Mouse (Mus musculus) CH12.LX (cell line): Measurements from ENCODE around the gene Pla2g2d. TPM values are rescaled to one million over a fixed set of nuclear protein-coding genes. Genes with fewer than 3 reads are reported as not detected.
A peak's percentile ranks its signal among the peaks of the same experiment; 100 is the strongest.

Experiments
- DNase-seq: peaks from one replicate; pipeline ENCODE4 v3.0.0-alpha.2; 2013; ENCODE audit errors: extremely low read depth
- H3K27ac ChIP-seq: 2 replicates; pipeline ENCODE4 v1.5.1; 2012; ENCODE audit warnings: low read depth, mild to moderate bottlenecking, control low read depth, moderate library complexity; ENCODE audit not compliant: insufficient read depth
- H3K27me3 ChIP-seq: replicated peaks from 2 replicates; pipeline ENCODE3; 2012; ENCODE audit warnings: inconsistent platforms
- H3K36me3 ChIP-seq, 2 experiments: replicated peaks in 1 of 2; 2 replicates each; pipeline versions ENCODE3 to v1.6.1; 2012; ENCODE audit warnings: inconsistent platforms in 1 of 2, low read length in 1 of 2, mild to moderate bottlenecking in 1 of 2, mixed read lengths in 1 of 2, moderate library complexity in 1 of 2; ENCODE audit not compliant: control insufficient read depth in 1 of 2, insufficient read depth in 1 of 2
- H3K4me1 ChIP-seq, 2 experiments: 2 replicates each; pipeline ENCODE4 v1.6.1; 2012; ENCODE audit warnings: inconsistent platforms in 1 of 2, moderate library complexity in 1 of 2; ENCODE audit not compliant: insufficient read depth in 2 of 2, control insufficient read depth in 1 of 2
- H3K4me2 ChIP-seq: 2 replicates; pipeline ENCODE4 v1.6.1; 2012; ENCODE audit warnings: low read depth, mild to moderate bottlenecking, control low read depth; ENCODE audit not compliant: poor library complexity, insufficient read depth, severe bottlenecking
- H3K4me3 ChIP-seq, 3 experiments: fragments of 150-350 bp in 1 of 3; sonication (generic) in 1 of 3; replicated peaks in 1 of 3; 2 replicates each; pipeline versions ENCODE3 to v1.5.1; 2011 to 2012; ENCODE audit warnings: low read depth in 2 of 3, low read length in 2 of 3, mild to moderate bottlenecking in 2 of 3, moderate library complexity in 2 of 3, control low read depth in 1 of 3, improper control_type of control experiment in 1 of 3, inconsistent platforms in 1 of 3, mixed read lengths in 1 of 3; ENCODE audit not compliant: poor library complexity in 1 of 3
- H3K79me2 ChIP-seq: replicated peaks from 2 replicates; pipeline ENCODE4 v1.6.1; 2012; ENCODE audit warnings: mild to moderate bottlenecking, moderate library complexity; ENCODE audit not compliant: control insufficient read depth, poor library complexity, insufficient read depth, severe bottlenecking; ENCODE audit errors: extremely low read depth
- H3K9ac ChIP-seq: 2 replicates; pipeline ENCODE4 v1.6.1; 2012; ENCODE audit warnings: low read depth, mild to moderate bottlenecking, control low read depth, moderate library complexity; ENCODE audit not compliant: insufficient read depth
- H3K9me3 ChIP-seq: replicated peaks from 2 replicates; pipeline ENCODE3; 2012; ENCODE audit warnings: low read length, inconsistent platforms, mixed read lengths
- BHLHE40 ChIP-seq: IDR thresholded peaks from 2 replicates; pipeline ENCODE4 v1.6.1; 2011; ENCODE audit warnings: mild to moderate bottlenecking, low read depth, low read length, improper control_type of control experiment
- CTCF ChIP-seq, 2 experiments: IDR thresholded peaks in 1 of 2; conservative IDR thresholded peaks in 1 of 2; 2 replicates each; pipeline ENCODE4 v1.5.1; 2011 to 2012; ENCODE audit warnings: low read depth in 2 of 2, low read length in 2 of 2, improper control_type of control experiment in 1 of 2, inconsistent platforms in 1 of 2, mild to moderate bottlenecking in 1 of 2, moderate library complexity in 1 of 2
- ETS1 ChIP-seq: conservative IDR thresholded peaks from 2 replicates; pipeline ENCODE4 v1.6.1; 2012; ENCODE audit warnings: low read depth, mild to moderate bottlenecking, inconsistent platforms, low read length, improper control_type of control experiment, moderate library complexity
- GABPA ChIP-seq: IDR thresholded peaks from 2 replicates; pipeline ENCODE4 v1.6.1; 2012; ENCODE audit warnings: low read depth, low read length, improper control_type of control experiment, inconsistent platforms; ENCODE audit not compliant: insufficient replicate concordance
- HCFC1 ChIP-seq: IDR thresholded peaks from 2 replicates; pipeline ENCODE4 v1.6.1; 2012; ENCODE audit warnings: low read depth, mild to moderate bottlenecking, inconsistent platforms, low read length, improper control_type of control experiment
- IRF4 ChIP-seq: IDR thresholded peaks from 2 replicates; pipeline ENCODE4 v1.6.1; 2014; ENCODE audit warnings: low read depth, mild to moderate bottlenecking, inconsistent platforms, low read length, improper control_type of control experiment
- KAT2A ChIP-seq: IDR thresholded peaks from 2 replicates; pipeline ENCODE4 v1.6.1; 2012; ENCODE audit warnings: low read length, improper control_type of control experiment, inconsistent platforms; ENCODE audit not compliant: insufficient replicate concordance
- MAX ChIP-seq: IDR thresholded peaks from 2 replicates; pipeline ENCODE4 v1.6.1; 2011; ENCODE audit warnings: low read length, improper control_type of control experiment
- MEF2A ChIP-seq: IDR thresholded peaks from 2 replicates; pipeline ENCODE4 v1.6.1; 2014; ENCODE audit warnings: low read depth, mild to moderate bottlenecking, inconsistent platforms, low read length, improper control_type of control experiment, borderline replicate concordance
- NELFE ChIP-seq: IDR thresholded peaks from 2 replicates; pipeline ENCODE4 v1.6.1; 2011; ENCODE audit warnings: low read depth, low read length, improper control_type of control experiment
- NRF1 ChIP-seq: IDR thresholded peaks from 2 replicates; pipeline ENCODE4 v1.6.1; 2014; ENCODE audit warnings: low read depth, mild to moderate bottlenecking, inconsistent platforms, low read length, improper control_type of control experiment, moderate library complexity
- POLR2A ChIP-seq: IDR thresholded peaks from 2 replicates; pipeline ENCODE4 v1.6.1; 2011; ENCODE audit warnings: low read depth, mild to moderate bottlenecking, improper control_type of control experiment, low read length
- RAD21 ChIP-seq: IDR thresholded peaks from 2 replicates; pipeline ENCODE4 v1.6.1; 2011; ENCODE audit warnings: low read depth, mild to moderate bottlenecking, low read length, improper control_type of control experiment, moderate library complexity
- SMC3 ChIP-seq: IDR thresholded peaks from 2 replicates; pipeline ENCODE4 v1.6.1; 2011; ENCODE audit warnings: low read depth, low read length, improper control_type of control experiment
- TBP ChIP-seq: conservative IDR thresholded peaks from 2 replicates; pipeline ENCODE4 v1.6.1; 2011; ENCODE audit warnings: low read depth, low read length, improper control_type of control experiment
- TCF12 ChIP-seq: IDR thresholded peaks from 2 replicates; pipeline ENCODE4 v1.6.1; 2014; ENCODE audit warnings: low read depth, mild to moderate bottlenecking, inconsistent platforms, low read length, improper control_type of control experiment
- USF1 ChIP-seq: IDR thresholded peaks from 2 replicates; pipeline ENCODE4 v1.6.1; 2014; ENCODE audit warnings: low read depth, mild to moderate bottlenecking, inconsistent platforms, low read length, improper control_type of control experiment
- USF2 ChIP-seq: conservative IDR thresholded peaks from 2 replicates; pipeline ENCODE4 v1.6.1; 2011; ENCODE audit warnings: low read depth, low read length, improper control_type of control experiment
- ZMIZ1 ChIP-seq: IDR thresholded peaks from 2 replicates; pipeline ENCODE4 v1.6.1; 2012; ENCODE audit warnings: low read depth, mild to moderate bottlenecking, inconsistent platforms, low read length, improper control_type of control experiment
- ZNF384 ChIP-seq: IDR thresholded peaks from 2 replicates; pipeline ENCODE4 v1.6.1; 2012; ENCODE audit warnings: low read depth, low read length, improper control_type of control experiment, inconsistent platforms
- dilution Hi-C: fragments of 300-500 bp; cut with MboI; formaldehyde crosslinking; loops from 2 replicates; pipeline ENCODE4 v1.14.3; 2020; ENCODE audit warnings: low sequenced_read_pairs; ENCODE audit not compliant: extremely low pct_unique_long_range_greater_than_20kb, extremely low pct_ligation_motif_present
- in situ Hi-C: fragments of 300-500 bp; cut with MboI; formaldehyde crosslinking; loops from 3 replicates; pipeline ENCODE4 v1.14.3; 2019; ENCODE audit warnings: low sequenced_read_pairs, low pct_ligation_motif_present, low pct_unique_long_range_greater_than_20kb, mixed read lengths
- polyA plus RNA-seq: library from polyadenylated mRNA; unstranded; fragments of >175 nt; gene quantifications from 2 replicates; pipeline ENCODE4 v1.2.1, GENCODE M21; 2012; ENCODE audit warnings: low read depth; ENCODE audit not compliant: insufficient read length
- total RNA-seq, 2 experiments: library from RNA; depleted of rRNA; stranded (reverse); fragments of 300-350 nt in 1 of 2; fragments of >200 nt in 1 of 2; gene quantifications; 2 replicates each; pipeline ENCODE4 v1.2.3; 2012 to 2014

Gene Pla2g2d
- total and polyA plus RNA-seq, 3 experiments = not detected

- Histone ChIP-seq H3K4me1 (no peaks in the 10 kb centered on the region), H3K27ac (no peak overlapping the region), H3K4me3 (no peak overlapping the region), H3K9ac (no peak overlapping the region), H3K79me2 (no peaks in the 10 kb centered on the region), H3K27me3 (peaks cover 88% of the 10 kb centered on the region), H3K36me3 (no peaks in the 10 kb centered on the region), H3K4me2 (no peak overlapping the region), H3K9me3 (no peaks in the 10 kb centered on the region)
- peak; percentile 4 for DNase-seq
- peak in 1 of 2 experiments; percentile 68; a peak in 2 of 4 replicates for TF ChIP-seq CTCF (conservative IDR thresholded peaks at IDR 0.05 in 1 of 2, IDR thresholded peaks at IDR 0.05 in 1 of 2; ENCODE audit: low read depth in 2 of 2, low read length in 2 of 2)
- TF ChIP-seq KAT2A = no peak
- TF ChIP-seq RAD21 = peak; percentile 65
- peak; percentile 60 for TF ChIP-seq SMC3
- dilution Hi-C loops (no loop called here), in situ Hi-C loops (no loop called here)
Measured at GRCm38 (mm10) chr4:138793276-138793675, 17.7 kb downstream of the Pla2g2d start.

- H3K79me2 ChIP-seq = no peaks in the 10 kb centered on the region
- no peak for DNase-seq
- H3K9ac ChIP-seq = no peak overlapping the region
- in situ Hi-C loops = no loop called here
- dilution Hi-C loops = no loop called here
- no peak overlapping the region for H3K4me2 ChIP-seq
- no peak overlapping the region for H3K27ac ChIP-seq
- no peaks in the 10 kb centered on the region for H3K9me3 ChIP-seq
- H3K36me3 ChIP-seq = no peaks in the 10 kb centered on the region
- TF ChIP-seq USF1 (no peak), ZMIZ1 (no peak), MAX (no peak), NELFE (no peak), GABPA (no peak), BHLHE40 (no peak)
- H3K27me3 ChIP-seq = peaks cover 88% of the 10 kb centered on the region
- H3K4me3 ChIP-seq = no peak overlapping the region
- no peaks in the 10 kb centered on the region for H3K4me1 ChIP-seq
Measured at GRCm38 (mm10) chr4:138794344-138794743, 18.8 kb downstream of the Pla2g2d start.

- Histone ChIP-seq H3K9me3 (no peaks in the 10 kb centered on the region), H3K27ac (no peak overlapping the region), H3K9ac (no peak overlapping the region), H3K4me3 (no peak overlapping the region), H3K27me3 (peaks cover 92% of the 10 kb centered on the region), H3K79me2 (no peaks in the 10 kb centered on the region), H3K4me1 (no peaks in the 10 kb centered on the region), H3K4me2 (no peak overlapping the region), H3K36me3 (no peaks in the 10 kb centered on the region)
- TF ChIP-seq ZNF384 (no peak), USF2 (no peak), POLR2A (no peak), MAX (no peak), ETS1 (no peak), HCFC1 (no peak), IRF4 (no peak), MEF2A (no peak), TCF12 (no peak), TBP (no peak), NRF1 (no peak), NELFE (no peak)
- DNase-seq = no peak
- dilution Hi-C loops = no loop called here
- in situ Hi-C loops = no loop called here
Measured at GRCm38 (mm10) chr4:138796513-138797216, 21.1 kb downstream of the Pla2g2d start.
